Mouse (Mus musculus) neural tube, embryonic 15.5 days (tissue): ENCODE measurements around the gene Tmem11. TPM values are rescaled to one million over a fixed set of nuclear protein-coding genes. Genes with fewer than 3 reads are reported as not detected.
"Not testable (repeated sequence)": the region's sequence is repeated elsewhere in the genome, so short reads cannot be mapped to it uniquely, and the experiment has no call there.

Experiments
- ATAC-seq: fragments of 200-750 bp; cut with Nextera tagmentation; 2 replicates; pipeline ENCODE4 v1.8.0; 2017; ENCODE audit warnings: mild to moderate bottlenecking, moderate TSS enrichment, moderate library complexity; ENCODE audit not compliant: low FRiP score
- H3K27ac ChIP-seq: fragments of 300-500 bp; sonication (generic); replicated peaks from 2 replicates; pipeline ENCODE4 v1.5.1; 2015; ENCODE audit warnings: mild to moderate bottlenecking, inconsistent platforms
- H3K27me3 ChIP-seq: fragments of 300-500 bp; sonication (generic); replicated peaks from 2 replicates; pipeline ENCODE4 v1.6.1; 2015; ENCODE audit warnings: inconsistent platforms
- H3K36me3 ChIP-seq: fragments of 300-500 bp; sonication (generic); 2 replicates; pipeline ENCODE4 v1.6.1; 2015; ENCODE audit warnings: inconsistent platforms
- H3K4me1 ChIP-seq: fragments of 300-500 bp; sonication (generic); 2 replicates; pipeline ENCODE4 v1.6.1; 2015; ENCODE audit warnings: inconsistent platforms
- H3K4me2 ChIP-seq: fragments of 300-500 bp; sonication (generic); 2 replicates; pipeline ENCODE4 v1.6.1; 2015; ENCODE audit warnings: inconsistent platforms, mild to moderate bottlenecking, moderate library complexity
- H3K4me3 ChIP-seq: fragments of 300-500 bp; sonication (generic); replicated peaks from 2 replicates; pipeline ENCODE4 v1.5.1; 2015; ENCODE audit warnings: mild to moderate bottlenecking, inconsistent platforms
- H3K9ac ChIP-seq: fragments of 300-500 bp; sonication (generic); replicated peaks from 2 replicates; pipeline ENCODE4 v1.6.1; 2015; ENCODE audit warnings: mild to moderate bottlenecking, inconsistent platforms
- H3K9me3 ChIP-seq: fragments of 300-500 bp; sonication (generic); replicated peaks from 2 replicates; pipeline ENCODE4 v1.6.1; 2016; ENCODE audit warnings: inconsistent platforms
- WGBS: fragments of 180-500 bp; shearing (Covaris S2); methylation state at CpG from one replicate; pipeline ENCODE4 v1.1.7; 2015; ENCODE audit warnings: mixed read lengths; 5-methylcytosine and 5-hydroxymethylcytosine counted together
- polyA plus RNA-seq: library from polyadenylated mRNA; unstranded; fragments of >200 nt; fragmentation: Nextera tagmentation; extraction: Ambion mirVana; gene quantifications from 2 replicates; pipeline ENCODE4 v1.2.1, GENCODE M21; 2015

Gene Tmem11
- polyA plus RNA-seq, 1 experiment from 2014 or later, result 56.4 TPM

GRCm38 (mm10) chr11:60909626-60910025 lies 30.6 kb upstream of the Tmem11 start:
- H3K27me3 ChIP-seq, result no peaks in the 10 kb centered on the region
- ATAC-seq, result no peak

GRCm38 (mm10) chr11:60908073-60908472 lies 29.0 kb upstream of the Tmem11 start:
- no peaks in the 10 kb centered on the region for H3K9me3 ChIP-seq
- no peak overlapping the region; the same call in 1 of the 2 replicates for H3K9ac ChIP-seq
- peaks cover 26% of the 10 kb centered on the region for H3K4me1 ChIP-seq
- 60% methylated on average over 3 of the region's 3 CpGs for WGBS
- peaks cover 38% of the 10 kb centered on the region for H3K36me3 ChIP-seq
- no peak overlapping the region for H3K27ac ChIP-seq
- no peak overlapping the region for H3K4me3 ChIP-seq
- no peaks in the 10 kb centered on the region for H3K27me3 ChIP-seq
- ATAC-seq, result no peak
- no peak overlapping the region for H3K4me2 ChIP-seq

More at GRCm38 (mm10) chr11:60909626-60910025, 30.6 kb upstream of the Tmem11 start:
- 77% methylated on average over 1 of the region's 1 CpGs for WGBS
- no peaks in the 10 kb centered on the region for H3K9me3 ChIP-seq
- no peak overlapping the region for H3K9ac ChIP-seq
- H3K4me1 ChIP-seq, result peaks cover 35% of the 10 kb centered on the region
- peaks cover 24% of the 10 kb centered on the region for H3K36me3 ChIP-seq
- no peak overlapping the region for H3K4me2 ChIP-seq
- no peak overlapping the region for H3K4me3 ChIP-seq
- H3K27ac ChIP-seq, result no peak overlapping the region

- Histone ChIP-seq H3K9me3 (no peaks in the 10 kb centered on the region), H3K4me3 (no peak overlapping the region), H3K36me3 (peaks cover 39% of the 10 kb centered on the region), H3K27ac (no peak overlapping the region), H3K9ac (no peak overlapping the region), H3K4me2 (no peak overlapping the region), H3K27me3 (no peaks in the 10 kb centered on the region), H3K4me1 (peaks cover 10% of the 10 kb centered on the region)
- WGBS, result 90% methylated on average over 4 of the region's 4 CpGs
- ATAC-seq, result no peak
Observed at GRCm38 (mm10) chr11:60906449-60906848, 27.4 kb upstream of the Tmem11 start.

GRCm38 (mm10) chr11:60905407-60906120 lies 26.5 kb upstream of the Tmem11 start:
- ATAC-seq, result no peak
- no peaks in the 10 kb centered on the region for H3K27me3 ChIP-seq
- H3K4me3 ChIP-seq, result no peak overlapping the region
- peaks cover 39% of the 10 kb centered on the region for H3K36me3 ChIP-seq
- H3K4me2 ChIP-seq, result no peak overlapping the region
- WGBS, result 95% methylated on average over 10 of the region's 10 CpGs
- no peak overlapping the region for H3K27ac ChIP-seq
- peaks cover 1% of the 10 kb centered on the region; the same call in 1 of the 2 replicates for H3K4me1 ChIP-seq
- H3K9ac ChIP-seq, result no peak overlapping the region
- no peaks in the 10 kb centered on the region for H3K9me3 ChIP-seq

- 91% methylated on average over 6 of the region's 6 CpGs for WGBS
- Histone ChIP-seq H3K9me3 (no peaks in the 10 kb centered on the region), H3K4me2 (no peak overlapping the region), H3K36me3 (peaks cover 39% of the 10 kb centered on the region), H3K4me3 (no peak overlapping the region), H3K27me3 (no peaks in the 10 kb centered on the region), H3K9ac (no peak overlapping the region), H3K4me1 (no peaks in the 10 kb centered on the region), H3K27ac (no peak overlapping the region)
- no peak for ATAC-seq
Observed at GRCm38 (mm10) chr11:60903661-60904061, 24.6 kb upstream of the Tmem11 start.

- no peak overlapping the region for H3K9ac ChIP-seq
- no peaks in the 10 kb centered on the region for H3K4me1 ChIP-seq
- ATAC-seq, result no peak
- H3K4me2 ChIP-seq, result no peak overlapping the region
- WGBS, result 83% methylated on average over 4 of the region's 4 CpGs
- no peaks in the 10 kb centered on the region for H3K27me3 ChIP-seq
- H3K4me3 ChIP-seq, result no peak overlapping the region
- no peaks in the 10 kb centered on the region for H3K9me3 ChIP-seq
- H3K27ac ChIP-seq, result no peak overlapping the region
- H3K36me3 ChIP-seq, result peaks cover 37% of the 10 kb centered on the region
Observed at GRCm38 (mm10) chr11:60902486-60902885, 23.4 kb upstream of the Tmem11 start.

- no peak overlapping the region for H3K9ac ChIP-seq
- H3K9me3 ChIP-seq, result no peaks in the 10 kb centered on the region
- peaks cover 37% of the 10 kb centered on the region for H3K36me3 ChIP-seq
- H3K27ac ChIP-seq, result no peak overlapping the region
- no peak overlapping the region for H3K4me3 ChIP-seq
- H3K4me1 ChIP-seq, result no peaks in the 10 kb centered on the region
- H3K4me2 ChIP-seq, result no peak overlapping the region
- WGBS, result 87% methylated on average over 7 of the region's 7 CpGs
- H3K27me3 ChIP-seq, result no peaks in the 10 kb centered on the region
- ATAC-seq, result no peak
Observed at GRCm38 (mm10) chr11:60902001-60902400, 22.9 kb upstream of the Tmem11 start.

GRCm38 (mm10) chr11:60895915-60896314 lies 16.8 kb upstream of the Tmem11 start:
- Histone ChIP-seq H3K27ac (no peak overlapping the region), H3K36me3 (no peaks in the 10 kb centered on the region), H3K9ac (no peak overlapping the region), H3K4me1 (no peaks in the 10 kb centered on the region), H3K4me2 (no peak overlapping the region), H3K4me3 (no peak overlapping the region), H3K27me3 (no peaks in the 10 kb centered on the region), H3K9me3 (no peaks in the 10 kb centered on the region)
- WGBS, result 36% methylated on average over 4 of the region's 4 CpGs
- ATAC-seq, result no peak

GRCm38 (mm10) chr11:60890744-60891143 lies 11.7 kb upstream of the Tmem11 start:
- Histone ChIP-seq H3K4me3 (no peak overlapping the region), H3K4me2 (no peak overlapping the region), H3K36me3 (no peaks in the 10 kb centered on the region), H3K9me3 (no peaks in the 10 kb centered on the region), H3K9ac (no peak overlapping the region), H3K27ac (no peak overlapping the region), H3K27me3 (no peaks in the 10 kb centered on the region), H3K4me1 (no peaks in the 10 kb centered on the region)
- WGBS, result 50% methylated on average over 3 of the region's 3 CpGs
- ATAC-seq, result no peak

- WGBS, result 81% methylated on average over 6 of the region's 6 CpGs
Observed at GRCm38 (mm10) chr11:60890286-60890685, 11.2 kb upstream of the Tmem11 start.

GRCm38 (mm10) chr11:60889861-60890260 lies 10.8 kb upstream of the Tmem11 start:
- Histone ChIP-seq H3K9ac (no peak overlapping the region), H3K27me3 (no peaks in the 10 kb centered on the region), H3K4me2 (no peak overlapping the region), H3K4me3 (no peak overlapping the region), H3K9me3 (no peaks in the 10 kb centered on the region), H3K27ac (no peak overlapping the region), H3K4me1 (no peaks in the 10 kb centered on the region), H3K36me3 (no peaks in the 10 kb centered on the region)
- WGBS, result 73% methylated on average over 2 of the region's 2 CpGs
- ATAC-seq, result no peak

More at GRCm38 (mm10) chr11:60890286-60890685, 11.2 kb upstream of the Tmem11 start:
- ATAC-seq, result no peak
- H3K9me3 ChIP-seq, result no peaks in the 10 kb centered on the region
- H3K4me2 ChIP-seq, result no peak overlapping the region
- no peak overlapping the region for H3K9ac ChIP-seq
- no peak overlapping the region for H3K27ac ChIP-seq
- H3K4me3 ChIP-seq, result no peak overlapping the region
- no peaks in the 10 kb centered on the region for H3K36me3 ChIP-seq
- no peaks in the 10 kb centered on the region for H3K4me1 ChIP-seq
- H3K27me3 ChIP-seq, result no peaks in the 10 kb centered on the region

- not testable (repeated sequence) for ATAC-seq, H3K9ac ChIP-seq
- 70% methylated on average over 3 of the region's 3 CpGs for WGBS
Observed at GRCm38 (mm10) chr11:60886986-60887385, 7.9 kb upstream of the Tmem11 start.

More at GRCm38 (mm10) chr11:60886986-60887385, 7.9 kb upstream of the Tmem11 start:
- not testable (repeated sequence) for H3K9me3 ChIP-seq, H3K4me1 ChIP-seq, H3K27me3 ChIP-seq, H3K4me3 ChIP-seq, H3K36me3 ChIP-seq, H3K27ac ChIP-seq, H3K4me2 ChIP-seq
